Mouse (Mus musculus): ENCODE data around the gene Gm20498. TPM values are rescaled to one million over a fixed set of nuclear protein-coding genes. Genes with fewer than 3 reads are reported as not detected.
A peak's percentile ranks its signal among the peaks of the same experiment; 100 is the strongest.
"Not testable (repeated sequence)": the region's sequence is repeated elsewhere in the genome, so short reads cannot be mapped to it uniquely, and the experiment has no call there.

Gene Gm20498
- 10 to 100 TPM; 31.8 to 34.8 TPM for total RNA-seq (2021)

DNA sequence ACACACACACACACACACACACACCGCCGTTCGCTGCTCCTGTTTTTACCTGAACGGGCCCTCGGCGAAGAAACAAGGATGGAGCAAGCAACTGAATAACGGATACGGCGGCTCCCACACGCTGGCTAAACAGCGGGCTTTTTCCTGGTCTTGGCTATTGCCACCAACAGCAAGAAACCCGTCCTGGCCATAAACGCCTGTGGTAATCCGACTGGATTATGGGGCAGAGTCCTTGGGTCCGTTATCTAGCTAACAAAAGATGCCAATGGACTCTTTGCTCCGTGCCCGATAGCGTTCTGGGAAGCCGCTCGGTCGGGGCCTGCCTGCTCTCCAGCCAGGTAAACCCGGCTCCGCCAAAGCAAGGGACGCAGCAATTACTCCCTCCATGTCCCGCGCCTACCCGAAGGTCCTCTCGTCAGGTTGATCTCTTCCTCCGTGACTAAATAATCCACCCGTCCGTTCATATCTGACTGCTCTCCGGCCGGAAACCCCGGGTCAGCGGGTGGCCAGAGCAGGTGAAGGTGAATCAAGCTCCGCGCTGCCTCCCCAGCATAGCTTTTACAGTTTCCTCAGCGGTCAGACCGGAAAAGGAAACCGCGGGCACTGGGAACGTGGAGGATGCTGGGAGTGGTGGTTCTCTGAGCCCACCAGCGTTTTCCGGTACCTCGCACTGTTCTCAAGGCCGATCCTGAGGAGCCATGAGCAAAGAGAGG lies at the start of gene Gm20498, which contains the start of gene Synj2bp:
Gm20498 (minus strand) TSS at position 590 of the 713 bp plus-strand sequence.
Synj2bp (minus strand) TSS at position 596 of the 713 bp plus-strand sequence.
- DNase-seq, result peak; percentile 82

DNA sequence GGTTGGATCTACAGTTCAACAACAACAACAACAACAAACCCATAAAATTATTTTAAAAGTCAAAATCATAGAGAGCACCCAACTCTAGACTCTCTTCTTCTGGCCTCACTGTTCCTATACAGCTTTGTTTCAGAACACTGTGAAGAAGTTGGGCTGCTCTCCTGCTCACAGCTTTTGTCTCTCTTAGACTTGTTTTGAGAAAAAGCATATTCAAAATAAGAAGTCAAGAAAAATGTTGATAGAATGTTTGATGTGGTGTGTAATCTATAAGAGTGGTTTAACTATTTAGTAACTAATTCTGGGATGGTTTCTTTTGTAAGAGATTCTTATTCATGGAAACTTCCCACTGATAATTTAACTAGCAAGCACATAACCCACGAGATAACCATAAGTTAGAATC lies 35.7 kb upstream of the Gm20498 start, which contains the start of gene Adam21:
Adam21 (minus strand) TSS at position 101 of the 400 bp plus-strand sequence.
- no peak for DNase-seq

DNA sequence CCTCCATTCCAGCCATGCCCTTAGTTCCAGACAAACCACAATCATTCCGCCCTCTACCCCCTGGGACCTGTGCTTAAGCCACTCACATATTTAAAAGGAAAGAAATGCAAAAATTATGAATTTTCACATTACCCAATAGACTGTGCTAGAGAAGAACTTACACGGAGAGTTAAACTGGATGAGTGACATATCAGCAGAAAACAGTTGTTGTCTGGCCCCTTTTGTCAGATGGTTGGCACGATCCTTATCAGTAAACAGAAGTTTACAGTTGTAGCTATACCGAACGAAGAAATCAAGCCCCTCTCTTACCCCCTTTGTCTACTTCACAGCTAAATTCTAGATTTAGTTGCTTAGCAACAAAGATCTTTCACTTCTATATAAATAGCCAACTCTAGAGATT lies 35.2 kb upstream of the Gm20498 start:
- no peak for DNase-seq

DNA sequence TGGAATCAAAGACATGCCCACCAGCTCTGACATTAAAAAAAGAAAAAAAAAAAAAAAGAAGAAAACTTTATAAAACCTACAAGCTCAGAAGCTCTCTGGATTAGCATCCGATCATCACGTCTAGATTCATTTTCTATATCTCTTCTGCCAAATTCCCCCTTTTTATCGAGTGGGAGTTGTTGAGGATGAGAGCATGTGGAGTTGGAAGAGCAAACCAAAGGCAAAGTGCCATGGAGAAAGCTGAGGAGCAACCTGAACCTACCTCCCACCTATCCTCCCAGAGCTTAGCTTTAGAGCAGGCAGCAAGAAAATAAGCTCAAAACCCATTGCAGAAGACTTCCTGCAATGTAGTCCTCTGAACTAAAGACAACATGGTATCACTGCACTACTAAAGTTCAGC lies 31.5 kb upstream of the Gm20498 start:
- DNase-seq, result no peak

DNA sequence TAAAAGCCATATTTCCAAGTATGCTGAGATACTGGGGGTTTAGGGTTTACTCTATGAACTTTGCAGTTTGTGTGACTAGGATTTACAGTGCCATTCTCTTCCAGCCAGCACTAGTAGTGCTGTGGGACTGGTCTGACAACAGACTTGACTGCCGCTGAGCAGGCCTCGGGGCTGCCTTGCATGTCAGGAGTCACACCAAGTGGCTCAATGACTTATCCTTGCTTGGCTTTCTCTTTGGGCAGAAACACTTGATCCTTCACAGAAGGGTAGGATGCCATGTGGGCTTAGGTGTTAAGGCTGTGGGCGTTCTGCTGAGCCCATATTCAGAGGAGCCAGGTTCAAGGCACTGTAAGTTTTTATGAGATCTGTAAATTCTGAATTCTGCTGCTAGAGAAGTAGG lies 16.6 kb upstream of the Gm20498 start:
- no peak for DNase-seq

DNA sequence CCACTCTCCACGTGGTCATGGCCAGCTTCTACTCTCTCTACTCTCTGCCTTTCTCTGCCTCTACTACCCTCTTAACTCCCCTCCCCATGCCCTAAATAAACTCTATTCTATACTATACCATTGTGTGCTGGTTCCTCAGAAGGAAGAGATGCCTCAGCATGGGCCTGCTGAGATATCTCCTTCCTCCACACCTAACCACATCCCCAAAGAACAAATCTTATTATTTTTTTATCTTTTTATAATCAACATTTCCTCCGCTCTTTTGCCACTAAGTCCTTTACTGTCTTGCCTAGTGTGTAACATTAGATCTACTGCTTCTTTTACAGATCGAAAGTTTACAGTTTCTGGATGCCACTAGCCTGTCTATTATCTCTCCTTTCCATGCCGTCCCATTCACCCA lies 14.5 kb upstream of the Gm20498 start:
- no peak for DNase-seq

DNA sequence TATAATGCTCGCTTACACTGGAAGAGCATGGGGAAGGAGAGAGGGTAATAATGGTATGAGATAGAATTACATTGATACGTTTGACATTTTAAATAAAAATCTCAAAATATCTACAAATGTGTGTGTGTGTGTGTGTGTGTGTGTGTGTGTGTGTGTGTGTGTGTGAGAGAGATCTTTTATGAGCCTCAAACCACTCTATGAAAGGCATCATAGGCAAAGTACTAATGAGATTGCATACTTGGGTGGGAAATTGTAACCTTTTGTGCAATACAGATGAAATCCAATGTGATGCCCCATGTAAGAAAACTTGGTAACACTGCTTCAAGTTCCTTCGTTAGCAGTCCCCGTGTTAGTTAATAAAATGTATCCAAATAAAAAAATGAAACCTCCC lies 319 bp upstream of the Gm20498 start:
- DNase-seq, result no peak

DNA sequence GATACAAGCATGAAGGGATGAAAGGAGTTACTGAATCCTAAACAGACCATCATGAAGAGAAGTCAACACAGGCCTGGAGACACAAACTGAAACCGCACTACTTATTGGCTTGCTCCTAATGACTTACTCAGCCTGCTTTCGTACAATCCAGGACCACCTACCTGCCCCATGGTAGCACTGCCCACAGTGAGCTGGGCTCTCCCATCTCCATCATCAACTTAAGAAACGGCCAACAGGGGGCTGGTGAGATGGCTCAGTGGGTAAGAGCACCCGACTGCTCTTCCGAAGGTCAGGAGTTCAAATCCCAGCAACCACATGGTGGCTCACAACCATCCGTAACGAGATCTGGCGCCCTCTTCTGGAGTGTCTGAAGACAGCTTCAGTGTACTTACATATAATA lies 2.1 kb downstream of the Gm20498 start:
- not testable (repeated sequence) for DNase-seq

DNA sequence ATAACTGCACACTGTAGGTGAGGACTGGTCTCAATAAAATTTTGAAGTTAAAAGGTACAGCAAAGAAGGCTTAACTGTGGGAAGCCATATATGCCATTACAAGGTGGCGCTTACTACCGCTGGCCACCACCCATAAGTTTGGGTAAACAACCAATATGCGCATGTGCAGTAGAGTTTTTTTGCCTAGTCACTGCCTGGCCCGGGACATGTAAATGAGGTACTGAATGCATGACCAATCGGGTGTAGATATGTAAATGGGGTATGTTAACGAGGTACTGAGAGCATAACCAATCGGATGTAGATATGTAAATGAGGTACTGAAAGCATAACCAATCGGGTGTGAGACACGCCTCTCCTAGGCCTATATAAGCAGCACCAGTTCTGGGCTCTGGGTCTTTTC lies 35.8 kb downstream of the Gm20498 start:
- not testable (repeated sequence) for DNase-seq

DNA sequence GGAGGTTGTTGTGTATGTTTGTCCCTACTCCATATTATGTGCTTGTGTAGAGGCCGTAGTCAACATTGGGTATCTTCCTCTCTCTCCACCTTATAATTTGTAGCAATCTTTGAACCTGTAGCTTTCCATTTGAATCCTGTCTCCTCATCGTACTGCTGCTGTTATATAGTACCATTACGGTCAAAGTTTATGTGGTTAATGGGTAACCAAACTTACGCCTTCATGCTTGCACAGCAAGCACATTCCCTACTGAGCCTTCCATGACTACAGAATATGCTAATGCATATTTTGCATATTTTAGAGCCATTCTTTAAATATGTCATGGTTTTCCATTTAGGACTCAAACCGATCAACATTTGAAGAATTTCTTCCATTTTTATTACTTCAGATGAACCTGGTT lies 42.2 kb downstream of the Gm20498 start:
- DNase-seq, result no peak

DNA sequence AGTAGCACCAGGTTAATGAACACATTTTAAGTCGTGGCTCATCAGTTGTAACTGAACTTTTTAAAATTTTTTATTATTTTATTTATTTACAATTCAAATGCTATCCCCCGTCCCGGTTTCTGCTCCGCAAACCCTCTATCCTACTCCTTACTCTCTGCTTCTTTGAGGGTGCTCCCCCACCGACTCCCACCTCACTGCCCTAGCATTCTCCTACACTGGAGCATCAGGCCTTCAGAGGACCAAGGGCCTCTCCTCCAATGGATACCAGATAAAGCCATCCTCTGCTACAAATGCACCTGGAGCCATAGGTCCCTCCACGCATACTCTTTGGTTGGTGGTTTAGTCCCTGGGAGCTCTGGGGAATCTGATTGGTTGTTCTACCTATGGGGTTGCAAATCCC lies 47.4 kb downstream of the Gm20498 start:
- DNase-seq, result no peak

DNA sequence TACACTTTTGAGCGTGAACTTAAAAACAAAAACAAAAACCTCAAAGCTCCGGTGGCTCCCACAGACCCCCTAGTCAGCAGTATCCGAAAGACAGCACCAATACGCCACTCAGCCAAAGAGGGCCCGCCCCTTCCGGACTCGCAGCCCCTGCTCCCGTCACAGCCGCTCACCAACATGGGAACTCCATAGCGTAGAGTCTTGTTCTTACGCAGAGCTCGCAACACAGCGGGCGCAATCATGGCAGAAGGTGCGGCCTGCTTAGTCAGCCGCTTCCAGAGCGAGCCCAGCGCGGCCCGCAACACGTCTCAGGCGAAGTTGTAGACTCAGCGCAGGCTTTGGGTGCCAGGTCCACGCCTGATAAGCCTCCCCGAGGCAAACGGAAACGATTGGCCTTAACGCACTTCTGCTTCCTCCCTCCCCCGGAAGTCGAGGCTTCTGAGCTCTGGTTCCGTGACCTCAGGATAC lies 47.9 kb downstream of the Gm20498 start, which contains the start of gene Cox16:
Cox16 (minus strand) TSS at position 401 of the 465 bp plus-strand sequence.
- DNase-seq, result peak; percentile 86

DNA sequence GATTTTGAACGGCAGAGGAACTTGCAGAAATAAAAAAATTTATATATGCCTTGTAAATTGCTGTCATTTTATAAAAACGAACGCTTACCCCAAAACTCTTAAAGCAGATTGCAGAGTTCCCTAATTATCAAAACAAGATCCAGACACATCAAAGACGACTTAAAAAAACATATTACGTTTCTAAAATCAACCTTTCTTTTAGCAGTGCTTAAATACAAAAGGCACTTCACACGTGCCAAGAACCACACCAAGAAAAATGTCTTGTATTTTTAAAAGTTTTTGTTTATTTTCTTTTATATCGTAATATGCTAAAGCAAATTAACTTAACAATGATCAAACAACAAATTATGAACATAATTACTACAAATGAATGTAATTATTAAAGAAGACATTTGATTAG lies 48.5 kb downstream of the Gm20498 start:
- no peak for DNase-seq

DNA sequence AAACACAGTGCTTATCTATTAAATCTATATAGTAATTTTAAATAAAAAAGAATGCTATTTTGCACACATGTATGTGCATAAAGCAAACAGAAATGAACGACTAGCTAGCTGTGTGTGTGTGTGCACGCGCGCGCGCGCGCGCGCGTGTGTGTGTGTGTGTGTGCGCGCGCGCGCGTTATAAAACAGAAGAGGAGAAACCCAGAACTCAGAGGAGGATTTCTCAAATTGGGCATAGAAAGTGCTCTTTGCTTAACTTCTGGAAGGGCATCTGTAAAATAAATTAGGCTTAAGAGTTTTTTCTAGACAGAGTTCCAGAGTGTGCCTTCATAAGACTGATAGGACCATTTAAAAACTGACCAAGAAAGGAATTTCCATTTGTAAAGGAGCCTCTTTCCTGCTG lies 49.0 kb downstream of the Gm20498 start:
- no peak for DNase-seq

DNA sequence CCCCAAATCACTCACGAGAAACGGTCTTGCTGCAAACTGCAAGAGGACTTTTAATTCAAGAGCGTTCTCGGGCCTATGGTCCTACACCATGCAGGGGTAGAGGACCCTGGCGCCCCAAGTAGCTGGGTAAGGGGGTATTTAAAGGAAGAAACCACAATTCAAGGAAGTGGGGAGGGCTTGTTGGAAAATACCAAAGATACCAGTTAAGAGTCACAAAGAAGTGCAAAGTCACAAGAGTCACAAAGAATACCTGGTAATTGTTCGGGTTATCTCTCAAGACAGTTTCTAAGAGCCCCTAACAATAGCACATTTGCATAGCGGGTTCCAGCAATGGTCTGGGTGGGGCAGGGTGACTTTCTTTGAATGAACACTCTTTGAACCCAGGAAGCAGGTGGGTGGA lies 73.7 kb downstream of the Gm20498 start:
- DNase-seq, result not testable (repeated sequence)

DNA sequence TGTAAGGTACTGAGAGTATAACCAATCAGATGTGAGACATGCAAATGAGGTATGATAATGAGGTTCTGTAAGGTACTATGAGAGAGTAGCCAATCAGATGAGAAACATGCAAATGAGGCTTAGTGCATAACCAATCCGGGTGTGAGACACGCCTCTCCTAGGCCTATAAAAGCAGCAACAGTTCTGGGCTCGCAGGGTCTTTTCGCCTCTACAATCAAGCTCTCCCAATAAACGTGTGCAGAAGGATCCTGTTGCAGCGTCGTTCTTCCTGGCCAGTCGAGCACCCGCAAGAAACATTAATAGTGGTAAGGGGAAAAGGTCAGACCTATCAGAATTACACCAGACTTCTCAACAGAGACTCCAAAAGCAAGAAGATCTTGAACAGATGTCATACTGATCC lies 93.7 kb downstream of the Gm20498 start:
- DNase-seq, result not testable (repeated sequence)

DNA sequence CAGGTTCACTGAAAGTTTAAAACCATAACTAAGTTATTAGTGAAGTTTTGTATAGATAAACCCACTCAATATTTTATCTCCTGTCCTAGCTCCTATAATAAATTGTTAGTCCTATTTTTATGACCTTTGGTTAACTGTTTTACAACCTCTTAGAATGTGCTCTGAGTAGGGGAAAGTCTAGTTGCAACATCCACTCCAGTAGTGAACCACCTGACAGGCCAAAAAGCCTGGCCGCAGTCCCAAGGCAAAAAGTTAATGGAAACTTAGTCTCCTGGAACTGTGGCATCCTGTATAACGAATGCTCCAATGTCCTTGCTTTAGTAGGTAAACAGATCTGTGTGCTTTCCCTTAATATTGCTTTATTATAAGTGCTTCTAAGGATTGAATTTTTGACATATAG lies 97.9 kb downstream of the Gm20498 start:
- not testable (repeated sequence) for DNase-seq

DNA sequence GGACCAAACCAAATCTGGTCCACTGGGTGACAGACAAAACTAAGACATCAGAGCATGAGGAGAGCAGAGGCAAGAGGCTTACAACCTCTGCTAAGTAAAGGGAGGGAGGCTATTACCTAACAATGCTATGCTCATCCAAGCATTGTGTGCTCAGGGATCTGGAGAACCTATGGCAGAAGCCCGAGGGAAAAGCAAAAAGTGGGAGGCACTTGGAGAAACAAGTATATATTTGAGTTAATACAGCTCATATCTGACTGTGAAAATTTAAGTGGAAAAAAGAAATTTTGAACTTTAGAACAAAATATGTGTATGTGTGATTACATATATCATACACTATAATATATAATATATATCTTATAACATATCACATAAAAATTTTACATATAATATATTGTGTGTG lies 110.9 kb downstream of the Gm20498 start, which contains the start of gene Adam4:
Adam4 (minus strand) TSS at position 101 of the 400 bp plus-strand sequence.
- no peak for DNase-seq

DNA sequence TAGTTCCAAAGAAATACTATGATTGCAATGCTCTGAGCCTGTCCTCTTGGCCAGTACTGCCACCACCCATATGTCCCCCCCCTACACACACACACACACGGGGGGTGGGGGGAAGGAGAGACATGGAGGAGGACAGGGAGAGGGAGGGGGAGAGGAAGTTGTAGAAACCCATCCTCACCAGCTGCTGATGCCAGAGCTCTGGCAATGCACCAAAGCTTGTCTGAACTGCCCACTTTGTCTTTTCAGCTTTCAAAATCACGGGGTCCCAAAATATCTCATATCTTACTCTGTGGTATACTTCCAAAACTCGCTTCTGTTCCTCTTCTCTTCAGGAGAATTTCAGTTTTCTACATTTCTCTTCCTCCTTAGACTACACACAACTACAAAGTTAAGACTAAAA lies 119.5 kb downstream of the Gm20498 start:
- DNase-seq, result no peak

DNA sequence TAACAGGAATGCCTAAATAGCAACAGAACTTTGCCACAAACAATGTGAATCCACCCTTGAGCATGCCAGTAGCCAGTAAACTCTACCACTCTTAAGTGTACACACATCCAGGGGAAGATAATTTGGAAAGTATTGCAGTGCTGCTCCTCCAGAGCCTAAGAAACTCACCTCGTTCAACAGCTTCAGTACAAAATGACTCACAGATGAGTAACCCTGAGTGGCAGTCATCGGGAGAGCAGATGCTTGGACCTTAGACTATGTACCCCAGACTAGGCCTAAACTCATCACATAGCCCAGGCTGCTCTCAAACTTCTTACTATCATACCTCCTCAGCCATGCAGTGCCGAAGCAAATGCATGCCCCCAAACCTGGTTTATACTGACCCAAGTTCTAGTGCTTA lies 123.7 kb downstream of the Gm20498 start:
- DNase-seq, result no peak

DNA sequence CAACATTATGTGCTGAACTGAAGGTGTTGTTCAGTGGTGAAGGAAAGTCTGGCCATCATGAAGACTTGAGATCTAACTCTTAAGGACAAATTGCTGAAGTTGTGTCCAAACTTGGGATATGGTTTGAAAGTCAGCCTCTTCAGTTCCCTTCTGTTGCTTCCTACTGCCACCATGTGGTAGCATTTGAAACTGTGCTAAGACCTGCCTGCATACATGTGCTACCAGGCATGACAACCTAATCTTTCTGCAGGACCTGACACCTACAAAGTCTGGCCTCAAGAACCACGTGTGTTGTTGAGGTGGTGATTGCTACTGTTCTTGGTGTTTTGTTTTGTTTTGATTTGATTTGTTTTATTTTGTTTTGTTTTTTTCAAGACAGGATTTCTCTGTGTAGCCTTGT lies 130.5 kb downstream of the Gm20498 start:
- peak; percentile 75 for DNase-seq

DNA sequence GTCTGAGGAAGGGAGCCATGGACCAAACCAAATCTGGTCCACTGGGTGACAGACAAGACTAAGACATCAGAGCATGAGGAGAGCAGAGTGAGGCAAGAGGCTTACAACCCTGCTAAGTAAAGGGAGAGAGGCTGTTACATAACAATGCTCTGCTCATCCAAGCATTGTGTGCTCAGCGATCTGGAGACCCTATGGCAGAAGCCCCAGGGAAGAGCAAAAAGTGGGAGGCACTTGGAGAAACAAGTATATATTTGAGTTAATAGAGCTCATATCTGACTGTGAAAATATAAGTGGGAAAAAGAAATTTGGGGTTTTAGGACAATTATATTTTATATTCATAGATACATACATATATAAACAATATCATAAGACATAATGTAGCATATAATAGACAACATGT lies 153.3 kb downstream of the Gm20498 start, which contains the start of gene Gm4787:
Gm4787 (minus strand) TSS at position 101 of the 400 bp plus-strand sequence.
- DNase-seq, result not testable (repeated sequence)

DNA sequence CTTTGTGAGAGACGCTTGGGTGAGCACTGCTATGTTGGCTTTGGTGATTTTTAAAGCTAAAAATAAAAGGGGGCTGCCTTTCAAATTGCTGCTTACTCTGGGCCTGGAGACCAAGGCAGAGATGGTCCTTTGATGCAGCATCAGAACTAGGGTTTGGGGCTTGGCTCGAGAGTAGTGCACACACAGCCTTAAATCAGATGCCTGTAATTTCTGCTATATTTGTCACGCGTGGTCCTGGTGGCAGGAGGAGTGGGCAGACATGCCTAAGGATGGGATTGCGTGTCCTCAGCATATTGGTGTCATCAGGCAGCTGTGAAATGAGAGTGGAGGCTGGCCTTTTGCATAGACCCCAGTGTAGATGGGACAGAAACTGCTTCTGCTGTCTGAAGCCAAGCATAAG lies 198.9 kb downstream of the Gm20498 start:
- no peak for DNase-seq

DNA sequence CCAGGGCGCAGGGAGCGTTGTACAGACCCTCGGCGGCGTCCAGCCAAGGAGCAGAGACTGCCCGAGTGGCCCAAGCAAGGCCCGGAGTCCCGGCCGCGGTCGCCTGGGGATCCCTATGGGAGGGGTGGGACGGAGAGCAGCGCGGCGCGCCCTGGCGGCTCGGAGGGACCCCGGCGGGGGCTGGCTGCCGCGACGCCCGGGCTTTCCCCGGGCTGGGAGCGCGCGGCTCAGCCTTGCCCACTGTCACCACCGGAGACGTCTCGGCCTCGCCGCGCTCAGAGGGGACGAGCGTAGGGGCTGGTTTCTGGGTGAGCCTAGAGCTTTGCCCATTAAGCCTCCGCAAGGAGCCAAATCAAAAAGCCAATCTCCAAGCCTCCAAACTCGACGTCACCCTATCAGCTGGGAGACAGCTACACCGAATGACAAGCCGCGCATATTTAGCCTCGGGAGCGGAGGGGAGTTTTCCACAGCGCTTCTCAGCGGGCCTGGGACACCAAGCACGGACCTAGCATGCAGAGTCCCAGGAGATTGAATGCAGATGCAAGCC lies 199.8 kb downstream of the Gm20498 start, which contains the start of gene Slc8a3:
Slc8a3 (minus strand) TSS at position 306 of the 547 bp plus-strand sequence.
- DNase-seq, result peak; percentile 29

Measured in heart, postnatal 4 days (tissue).